Comparison of ENCODE assay signal across 15 mouse cellular contexts in genomic region chr2:91349974-91350457, GRCm38 (mm10).
DNase-seq lines count a peak whose midpoint lies in the region; ATAC-seq and TF ChIP-seq lines count a peak whose summit lies in the region.
"Had no signal": no experiment of that assay in that cellular context is flagged by ENCODE, and none has a peak within 500 bp of the region (broad histone marks: within the 10 kb centered on the region; RNA-seq: fewer than 3 reads in every experiment).

No protein-coding gene starts in this region.

- H3K4me3 ChIP-seq in layer of hippocampus, adult 2 months: no peak overlapping the region
- no peak overlapping the region for H3K4me3 ChIP-seq in forebrain, embryonic 12.5 days (replicated peaks)
- H3K4me3 ChIP-seq: heart, embryonic 10.5 days had no signal

- H3K36me3 ChIP-seq in forebrain, embryonic 12.5 days (replicated peaks): no peaks in the 10 kb centered on the region
- H3K36me3 ChIP-seq: heart, embryonic 10.5 days had no signal

- no peak overlapping the region for H3K9ac ChIP-seq in forebrain, embryonic 12.5 days

- ATAC-seq in forebrain, embryonic 12.5 days (ENCODE audit: low FRiP score): no peak
- ATAC-seq: forebrain, embryonic 14.5 days had no signal

- peak; percentile 51 for DNase-seq in kidney, adult 18-20 months
- peak; percentile 32 for DNase-seq in kidney, postnatal 10 days
- peak; percentile 47 for DNase-seq in lung, postnatal 10 days
- DNase-seq in yolk sac, embryonic 10.5 days (ENCODE audit: low spot score): peak; percentile 81
- DNase-seq in layer of hippocampus, adult 2 months (ENCODE audit: low spot score in 2 of 2): no peak
- no peak for DNase-seq in left cerebral cortex, postnatal 36 days (ENCODE audit: low spot score in 2 of 2)
- DNase-seq: cerebellum, adult 2 months; heart, postnatal 36 days; liver; right cerebral cortex, adult 18-20 months; thymus, adult 18-20 months had no signal

- no peak overlapping the region for H3K27ac ChIP-seq in layer of hippocampus, adult 2 months
- H3K27ac ChIP-seq in forebrain, embryonic 12.5 days: no peak overlapping the region
- H3K27ac ChIP-seq: heart, embryonic 10.5 days had no signal

- intact Hi-C loops in left cerebral cortex, postnatal 36 days (cut with DNase I): no loop called here

- H3K27me3 ChIP-seq in forebrain, embryonic 12.5 days: 0 out of 2 replicates have a peak, but pooled peaks cover 5% of the 10 kb centered on the region
- H3K27me3 ChIP-seq: CH12.LX had no signal

- 53% methylated on average over 6 of the region's 6 CpGs for WGBS in forebrain, embryonic 12.5 days

- peaks cover 12% of the 10 kb centered on the region; the same call in 1 of the 2 replicates for H3K4me1 ChIP-seq in forebrain, embryonic 12.5 days

- H3K9me3 ChIP-seq in forebrain, embryonic 12.5 days: no peaks in the 10 kb centered on the region
- H3K9me3 ChIP-seq: heart, embryonic 10.5 days had no signal

- no peak for TF ChIP-seq CTCF in layer of hippocampus, adult 2 months (conservative IDR thresholded peaks at IDR 0.05)

- no peak overlapping the region for H3K4me2 ChIP-seq in forebrain, embryonic 12.5 days

Comparison
In these comparisons a context has a peak if more than half of its experiments do, and no peak if none do; other contexts are left out.
1. DNase-seq: peak in kidney, adult 18-20 months (single experiment), kidney, postnatal 10 days (single experiment), lung, postnatal 10 days (single experiment) and yolk sac, embryonic 10.5 days (single experiment); none in layer of hippocampus, adult 2 months (0 of 2) and left cerebral cortex, postnatal 36 days (0 of 2).